Mouse (Mus musculus): Measurements from ENCODE around the gene Vmn1r176. TPM values are rescaled to one million over a fixed set of nuclear protein-coding genes. Genes with fewer than 3 reads are reported as not detected.
"Not testable (repeated sequence)": the region's sequence is repeated elsewhere in the genome, so short reads cannot be mapped to it uniquely, and the experiment has no call there.

Vmn1r176 gene
- polyA plus RNA-seq (2016; fragmentation: Nextera tagmentation; extraction: Ambion mirVana), result not detected in 2 replicates

GRCm38 (mm10) chr7:23837272-23837671 is at the start of gene Vmn1r176:
TSS of gene Vmn1r176 (minus strand) at chr7:23837372.
- H3K4me3 ChIP-seq; H3K4me2 ChIP-seq (replicated peaks); H3K27me3 ChIP-seq; H3K36me3 ChIP-seq; H3K9ac ChIP-seq (replicated peaks); H3K9me3 ChIP-seq; H3K4me1 ChIP-seq; ATAC-seq (ENCODE audit: low FRiP score, low read depth); H3K27ac ChIP-seq (replicated peaks): not testable (repeated sequence)
- WGBS, result no CpG with 5 or more reads among the region's 1 CpGs

- not testable (repeated sequence) for H3K9me3 ChIP-seq
Observed at GRCm38 (mm10) chr7:23876918-23877317, 39.7 kb upstream of the Vmn1r176 start.

DNA sequence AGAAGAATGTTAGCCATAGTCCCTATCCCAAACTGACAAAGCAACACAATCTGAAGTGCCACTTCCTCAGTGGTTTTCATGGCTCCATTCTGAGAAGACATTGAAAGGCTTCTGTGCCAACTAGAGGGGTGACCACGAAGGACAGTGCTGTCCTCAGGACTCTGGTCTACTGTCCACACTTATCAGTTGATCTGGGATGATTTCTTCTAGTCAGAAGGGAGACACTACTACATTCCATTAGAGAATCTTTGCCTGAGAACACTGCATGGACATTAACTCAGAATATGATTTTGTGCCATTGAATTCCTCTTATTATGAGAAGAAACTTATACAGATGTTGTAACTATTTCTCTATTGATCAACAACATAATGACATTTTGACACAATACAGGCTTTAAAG is 29.2 kb upstream of the Vmn1r176 start, which contains the start of gene Vmn1r177:
TSS of gene Vmn1r177 (minus strand) at position 101 of the 400 bp plus-strand sequence.
- not testable (repeated sequence) for H3K4me1 ChIP-seq; H3K9ac ChIP-seq (replicated peaks); H3K4me3 ChIP-seq; H3K9me3 ChIP-seq; H3K4me2 ChIP-seq (replicated peaks); H3K36me3 ChIP-seq; H3K27me3 ChIP-seq; H3K27ac ChIP-seq (replicated peaks); ATAC-seq (ENCODE audit: low FRiP score, low read depth)
- WGBS, result 7% methylated on average over 1 of the region's 1 CpGs

More at GRCm38 (mm10) chr7:23876918-23877317, 39.7 kb upstream of the Vmn1r176 start:
- H3K27ac ChIP-seq (replicated peaks); H3K36me3 ChIP-seq; H3K9ac ChIP-seq (replicated peaks); H3K4me1 ChIP-seq; H3K4me3 ChIP-seq; H3K4me2 ChIP-seq (replicated peaks); H3K27me3 ChIP-seq; ATAC-seq (ENCODE audit: low FRiP score, low read depth): not testable (repeated sequence)
- 58% methylated on average over 4 of the region's 4 CpGs for WGBS

DNA sequence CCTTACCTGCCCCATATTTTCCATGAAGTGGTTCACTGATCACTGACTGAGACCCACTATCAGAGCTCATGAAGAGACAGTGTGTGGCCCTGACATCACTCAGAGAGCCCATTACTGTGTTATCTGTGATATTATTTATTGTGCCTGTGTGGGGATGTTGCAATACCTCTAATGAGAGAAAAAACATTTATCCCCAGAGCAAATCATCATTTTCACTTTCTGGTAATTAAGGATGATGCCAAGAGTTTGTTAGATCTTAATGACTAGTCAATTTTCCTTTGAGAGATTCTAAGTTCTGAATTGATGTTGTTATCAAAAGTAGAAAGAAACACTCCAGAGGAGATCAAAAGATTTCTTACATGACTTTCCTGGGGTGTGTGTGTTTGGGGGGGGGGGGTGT is 26.6 kb downstream of the Vmn1r176 start, which contains the start of gene Vmn1r175:
TSS of gene Vmn1r175 (minus strand) at position 101 of the 400 bp plus-strand sequence.
- not testable (repeated sequence) for H3K4me2 ChIP-seq (replicated peaks); H3K9ac ChIP-seq (replicated peaks); H3K27me3 ChIP-seq; H3K4me3 ChIP-seq; ATAC-seq (ENCODE audit: low FRiP score, low read depth); H3K4me1 ChIP-seq; H3K36me3 ChIP-seq; H3K27ac ChIP-seq (replicated peaks)
- peaks cover 17% of the 10 kb centered on the region for H3K9me3 ChIP-seq

DNA sequence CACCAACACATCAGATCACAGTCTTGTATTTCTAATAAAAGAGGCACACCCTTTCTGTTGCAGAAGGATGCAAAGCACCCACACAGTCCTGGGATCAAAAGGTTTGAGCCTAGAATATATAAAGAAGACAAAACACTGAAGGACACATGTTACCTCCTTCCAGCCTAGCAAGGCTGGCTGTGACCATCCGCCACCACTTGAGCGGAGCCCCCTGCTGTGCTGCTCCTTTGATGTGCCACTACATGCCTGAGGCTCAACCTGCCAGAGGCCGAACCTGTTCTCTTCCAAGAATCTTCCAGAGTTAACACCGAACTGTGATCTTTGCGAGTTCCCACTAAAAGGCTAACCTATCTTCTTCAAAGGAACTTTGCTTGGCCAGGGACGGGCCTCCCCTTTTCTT is 52.6 kb downstream of the Vmn1r176 start:
- no peak overlapping the region for H3K4me3 ChIP-seq

More for the DNA sequence above, 52.6 kb downstream of the Vmn1r176 start:
- H3K27ac ChIP-seq (replicated peaks), result no peak overlapping the region
- H3K9ac ChIP-seq (replicated peaks), result no peak overlapping the region
- ATAC-seq (ENCODE audit: low FRiP score, low read depth), result no peak
- no peaks in the 10 kb centered on the region for H3K27me3 ChIP-seq
- H3K4me1 ChIP-seq, result no peaks in the 10 kb centered on the region
- H3K9me3 ChIP-seq, result peaks cover 51% of the 10 kb centered on the region
- H3K4me2 ChIP-seq (replicated peaks), result no peak overlapping the region
- no peaks in the 10 kb centered on the region for H3K36me3 ChIP-seq
- WGBS, result 83% methylated on average over 6 of the region's 6 CpGs

Other genes with a start within 250 kb of the Vmn1r176 start
- not detected in 2 replicates for gene Vmn1r170, start 231.2 kb downstream of the Vmn1r176 start, polyA plus RNA-seq (2016; fragmentation: Nextera tagmentation; extraction: Ambion mirVana)
- gene Vmn1r171, start 206.7 kb downstream of the Vmn1r176 start, polyA plus RNA-seq (2016; fragmentation: Nextera tagmentation; extraction: Ambion mirVana), result not detected in 2 replicates
- not detected in 2 replicates for gene Vmn1r172, start 179.1 kb downstream of the Vmn1r176 start, polyA plus RNA-seq (2016; fragmentation: Nextera tagmentation; extraction: Ambion mirVana)
- not detected in 2 replicates for gene Vmn1r173, start 136.7 kb downstream of the Vmn1r176 start, polyA plus RNA-seq (2016; fragmentation: Nextera tagmentation; extraction: Ambion mirVana)
- not detected in 2 replicates for gene Vmn1r174, start 85.1 kb downstream of the Vmn1r176 start, polyA plus RNA-seq (2016; fragmentation: Nextera tagmentation; extraction: Ambion mirVana)
- gene Vmn1r175, start 26.7 kb downstream of the Vmn1r176 start, polyA plus RNA-seq (2016; fragmentation: Nextera tagmentation; extraction: Ambion mirVana), result not detected in 2 replicates
- not detected in 2 replicates for gene Vmn1r177, start 29.1 kb upstream of the Vmn1r176 start, polyA plus RNA-seq (2016; fragmentation: Nextera tagmentation; extraction: Ambion mirVana)
- gene Vmn1r178, start 54.6 kb upstream of the Vmn1r176 start, polyA plus RNA-seq (2016; fragmentation: Nextera tagmentation; extraction: Ambion mirVana), result not detected in 2 replicates
- gene Vmn1r179, start 89.6 kb upstream of the Vmn1r176 start, polyA plus RNA-seq (2016; fragmentation: Nextera tagmentation; extraction: Ambion mirVana), result not detected in 2 replicates
- gene Vmn1r180, start 113.3 kb upstream of the Vmn1r176 start, polyA plus RNA-seq (2016; fragmentation: Nextera tagmentation; extraction: Ambion mirVana), result not detected in 2 replicates
- not detected in 2 replicates for gene Vmn1r181, start 137.2 kb upstream of the Vmn1r176 start, polyA plus RNA-seq (2016; fragmentation: Nextera tagmentation; extraction: Ambion mirVana)
- not detected in 2 replicates for gene V1rd19, start 164.3 kb upstream of the Vmn1r176 start, polyA plus RNA-seq (2016; fragmentation: Nextera tagmentation; extraction: Ambion mirVana)
- gene Vmn1r183, start 215.9 kb upstream of the Vmn1r176 start, polyA plus RNA-seq (2016; fragmentation: Nextera tagmentation; extraction: Ambion mirVana), result not detected in 2 replicates
- gene Zfp180, start 244.6 kb upstream of the Vmn1r176 start, polyA plus RNA-seq (2016; fragmentation: Nextera tagmentation; extraction: Ambion mirVana), result 32.4 and 34.9 TPM in 2 replicates